Mouse (Mus musculus): ENCODE measurements at regions not wholly inside any gene's neighbourhood (a gene's known extent, or its start where the extent isn't known, plus 50 kb on each side); places are given as distances from the start of the nearest gene placed in this dataset.

- Histone ChIP-seq H3K9ac (ENCODE audit: low read length) (no peak overlapping the region), H3K4me3 (ENCODE audit: low read depth, low read length) (no peak overlapping the region), H3K36me3 (ENCODE audit: control insufficient read depth, insufficient read depth, low read length) (no peaks in the 10 kb centered on the region), H3K4me1 (ENCODE audit: control insufficient read depth, insufficient read depth, low read length) (no peaks in the 10 kb centered on the region), H3K4me2 (ENCODE audit: low read depth) (no peak overlapping the region), H3K27ac (ENCODE audit: low read depth, low read length) (no peak overlapping the region), H3K9me3 (ENCODE audit: control insufficient read depth, low read length) (no peaks in the 10 kb centered on the region), H3K27me3 (ENCODE audit: control insufficient read depth, insufficient read depth, low read length) (no peaks in the 10 kb centered on the region)
- ATAC-seq (ENCODE audit: insufficient read depth, low FRiP score, low TSS enrichment) (peak; percentile 94), DNase-seq (ENCODE audit: low spot score) (peak; percentile 40)
Measured at GRCm38 (mm10) chr15:70156443-70156842, 3655.7 kb upstream of the Lrrc6 start.

GRCm38 (mm10) chr15:70203366-70203765 lies 3631.0 kb upstream of the Gm6569 start:
- no peak overlapping the region for H3K27ac ChIP-seq (ENCODE audit: low read depth, low read length)
- DNase-seq (ENCODE audit: low spot score) (no peak), ATAC-seq (ENCODE audit: insufficient read depth, low FRiP score, low TSS enrichment) (no peak)
- H3K36me3 ChIP-seq (ENCODE audit: control insufficient read depth, insufficient read depth, low read length): no peaks in the 10 kb centered on the region
- no peak overlapping the region for H3K9ac ChIP-seq (ENCODE audit: low read length)
- no peaks in the 10 kb centered on the region for H3K27me3 ChIP-seq (ENCODE audit: control insufficient read depth, insufficient read depth, low read length)
- H3K4me1 ChIP-seq (ENCODE audit: control insufficient read depth, insufficient read depth, low read length): no peaks in the 10 kb centered on the region
- no peak overlapping the region for H3K4me2 ChIP-seq (ENCODE audit: low read depth)
- H3K4me3 ChIP-seq (ENCODE audit: low read depth, low read length): no peak overlapping the region
- H3K9me3 ChIP-seq (ENCODE audit: control insufficient read depth, low read length): no peaks in the 10 kb centered on the region
